Comparison of ENCODE assay signal across 17 mouse cellular contexts in the genomic region with DNA sequence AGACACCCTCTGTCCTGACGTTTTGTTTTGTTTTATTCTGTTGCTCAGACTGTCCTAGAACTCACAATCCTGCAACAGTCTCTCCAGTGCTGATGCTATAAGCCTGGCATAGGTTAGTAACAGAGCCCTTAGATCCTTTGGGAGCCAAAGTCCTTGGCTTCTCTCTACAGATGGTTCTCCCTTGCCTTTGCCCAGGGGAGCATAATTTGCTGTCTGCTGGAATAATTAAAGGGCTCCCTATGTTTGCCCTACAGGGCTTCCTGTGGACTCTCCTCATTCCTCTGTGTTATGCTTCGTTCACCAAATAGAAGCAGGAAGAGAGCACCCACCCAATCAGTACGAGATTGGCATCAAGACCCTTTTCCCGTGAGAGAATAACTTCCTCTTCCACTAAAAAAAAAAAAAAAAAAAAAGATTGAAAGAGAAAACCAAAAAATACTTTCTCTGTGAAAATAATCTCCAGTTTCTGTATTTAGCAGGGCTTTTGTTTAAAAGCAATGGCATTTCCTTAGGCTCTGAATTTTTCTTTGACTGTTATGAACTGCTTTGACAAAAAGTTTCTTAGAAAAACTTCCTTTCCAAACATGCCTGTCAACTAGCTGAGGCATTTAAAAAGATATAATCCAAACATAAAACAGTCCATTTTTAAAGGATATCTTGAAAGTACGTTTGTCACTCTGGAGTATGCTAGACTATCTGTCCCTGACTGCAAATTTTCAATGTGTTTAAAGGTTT.
DNase-seq lines count a peak whose midpoint lies in the region; ATAC-seq and TF ChIP-seq lines count a peak whose summit lies in the region.
"Had no signal": no experiment of that assay in that cellular context is flagged by ENCODE, and none has a peak within 500 bp of the region (broad histone marks: within the 10 kb centered on the region; RNA-seq: fewer than 3 reads in every experiment).

No protein-coding gene starts in this region.

- DNase-seq in heart, adult 18-20 months: peak; percentile 19 to 22
- DNase-seq in heart, postnatal 4 days: no peak
- no peak for DNase-seq in left cerebral cortex, adult 2 months (ENCODE audit: extremely low spot score in 1 of 2, low spot score in 2 of 2)
- DNase-seq in left cerebral cortex, adult 18-20 months (ENCODE audit: low spot score in 2 of 2): no peak
- DNase-seq in embryonic facial prominence, embryonic 11.5 days (ENCODE audit: low spot score): no peak
- no peak for DNase-seq in cerebellum, postnatal 10 days
- DNase-seq in thymus, postnatal 36 days: no peak
- DNase-seq: cerebellum, adult 2 months; gastrocnemius, postnatal 10 days; layer of hippocampus, adult 9-11 months; right cerebral cortex, postnatal 4 days had no signal

- no peaks in the 10 kb centered on the region for H3K27me3 ChIP-seq in embryonic facial prominence, embryonic 11.5 days (ENCODE audit: control insufficient read depth, insufficient read depth, low read length)
- no peaks in the 10 kb centered on the region for H3K27me3 ChIP-seq in kidney, embryonic 16.5 days (ENCODE audit: insufficient read depth, low read length)
- H3K27me3 ChIP-seq: forebrain, embryonic 15.5 days; hindbrain, embryonic 15.5 days; limb, embryonic 15.5 days had no signal

- no peaks in the 10 kb centered on the region for H3K36me3 ChIP-seq in embryonic facial prominence, embryonic 11.5 days (replicated peaks; ENCODE audit: control insufficient read depth, insufficient read depth, low read depth, low read length)
- H3K36me3 ChIP-seq in kidney, embryonic 16.5 days (ENCODE audit: insufficient read depth, low read length): no peaks in the 10 kb centered on the region
- H3K36me3 ChIP-seq: forebrain, embryonic 15.5 days; hindbrain, embryonic 15.5 days; limb, embryonic 15.5 days had no signal

- no peak for ATAC-seq in embryonic facial prominence, embryonic 11.5 days (replicated peaks; ENCODE audit: insufficient number of reproducible peaks, low FRiP score, low TSS enrichment, low read depth)
- ATAC-seq in kidney, embryonic 16.5 days (ENCODE audit: low FRiP score, low TSS enrichment): no peak
- ATAC-seq: forebrain, embryonic 15.5 days had no signal

- intact Hi-C loops in left cerebral cortex, adult 2 months (cut with DNase I): no loop called here

- H3K4me1 ChIP-seq in embryonic facial prominence, embryonic 11.5 days (ENCODE audit: control insufficient read depth, insufficient read depth, low read length): no peaks in the 10 kb centered on the region
- peaks cover 47% of the 10 kb centered on the region for H3K4me1 ChIP-seq in kidney, embryonic 16.5 days (ENCODE audit: insufficient read depth, low read length)

- no peaks in the 10 kb centered on the region for H3K9me3 ChIP-seq in embryonic facial prominence, embryonic 11.5 days (replicated peaks; ENCODE audit: control insufficient read depth, low read length)
- H3K9me3 ChIP-seq in kidney, embryonic 16.5 days (ENCODE audit: low read length): no peaks in the 10 kb centered on the region
- H3K9me3 ChIP-seq: forebrain, embryonic 15.5 days; G1E; hindbrain, embryonic 15.5 days; limb, embryonic 15.5 days had no signal

- no peak for TF ChIP-seq CTCF in left cerebral cortex, adult 2 months (IDR thresholded peaks at IDR 0.05)

- H3K4me2 ChIP-seq in embryonic facial prominence, embryonic 11.5 days (ENCODE audit: low read depth, low read length): no peak overlapping the region
- H3K4me2 ChIP-seq in kidney, embryonic 16.5 days (replicated peaks; ENCODE audit: low read depth, low read length): no peak overlapping the region
- H3K4me2 ChIP-seq: forebrain, embryonic 15.5 days; hindbrain, embryonic 15.5 days; limb, embryonic 15.5 days had no signal

- 35% methylated on average over 5 of the region's 5 CpGs for WGBS in embryonic facial prominence, embryonic 11.5 days
- WGBS in kidney, embryonic 16.5 days: 26% methylated on average over 5 of the region's 5 CpGs

- H3K4me3 ChIP-seq in left cerebral cortex, adult 2 months: no peak overlapping the region
- no peak overlapping the region for H3K4me3 ChIP-seq in embryonic facial prominence, embryonic 11.5 days (ENCODE audit: low read depth, low read length)
- no peak overlapping the region for H3K4me3 ChIP-seq in kidney, embryonic 16.5 days (ENCODE audit: low read length)
- H3K4me3 ChIP-seq: forebrain, embryonic 15.5 days; hindbrain, embryonic 15.5 days; limb, embryonic 15.5 days; myocyte had no signal

- H3K9ac ChIP-seq in embryonic facial prominence, embryonic 11.5 days (replicated peaks; ENCODE audit: low read length): no peak overlapping the region
- peak overlapping the region; percentile 24; the same call in 1 of the 2 replicates for H3K9ac ChIP-seq in kidney, embryonic 16.5 days (replicated peaks; ENCODE audit: low read length)
- H3K9ac ChIP-seq: forebrain, embryonic 15.5 days; hindbrain, embryonic 15.5 days; limb, embryonic 15.5 days had no signal

- H3K27ac ChIP-seq in left cerebral cortex, adult 2 months: peak overlapping the region; percentile 9; the same call in 1 of the 2 replicates
- H3K27ac ChIP-seq in embryonic facial prominence, embryonic 11.5 days (replicated peaks; ENCODE audit: low read depth, low read length): peak overlapping the region; percentile 36; the same call in 1 of the 2 replicates
- H3K27ac ChIP-seq in kidney, embryonic 16.5 days (ENCODE audit: low read length): peak overlapping the region; percentile 84
- H3K27ac ChIP-seq: forebrain, embryonic 15.5 days; hindbrain, embryonic 15.5 days; limb, embryonic 15.5 days had no signal

Comparison
In these comparisons a context has a peak if more than half of its experiments do, and no peak if none do; other contexts are left out.
1. DNase-seq: peak in heart, adult 18-20 months (2 of 2); none in heart, postnatal 4 days (single experiment), left cerebral cortex, adult 2 months (0 of 2), left cerebral cortex, adult 18-20 months (0 of 2), embryonic facial prominence, embryonic 11.5 days (single experiment), cerebellum, postnatal 10 days (0 of 2) and thymus, postnatal 36 days (0 of 2).
2. H3K27ac ChIP-seq: peak in every context shown above with its lines; median percentile 84 in kidney, embryonic 16.5 days; 36 in embryonic facial prominence, embryonic 11.5 days; 9 in left cerebral cortex, adult 2 months.